Mouse (Mus musculus): ENCODE data around the gene Cpped1.

GRCm38 (mm10) chr16:11778191-11778590 lies 131.1 kb downstream of the Cpped1 start:
- no peak for TF ChIP-seq MYOD1 (IDR thresholded peaks at IDR 0.05; ENCODE audit: control insufficient read depth, insufficient read length, low read depth)
- TF ChIP-seq CTCF (IDR thresholded peaks at IDR 0.05; ENCODE audit: control insufficient read depth, insufficient read depth, insufficient read length) = no peak
- TF ChIP-seq USF1 (IDR thresholded peaks at IDR 0.05; ENCODE audit: low read depth) = no peak
- no peak for TF ChIP-seq MYOG (IDR thresholded peaks at IDR 0.05; ENCODE audit: control insufficient read depth, extremely low read depth, insufficient read length)
- no peak for TF ChIP-seq CEBPB (IDR thresholded peaks at IDR 0.05; ENCODE audit: low read depth)
